Mouse (Mus musculus): ENCODE results near the gene Atg10.
A peak's percentile ranks its signal among the peaks of the same experiment; 100 is the strongest.
"Not testable (repeated sequence)": the region's sequence is repeated elsewhere in the genome, so short reads cannot be mapped to it uniquely, and the experiment has no call there.

The Atg10 gene

GRCm38 (mm10) chr13:90933256-90933655 is 290.5 kb downstream of the Atg10 start:
- DNase-seq (ENCODE audit: low spot score), result no peak

GRCm38 (mm10) chr13:90929847-90930246 is 293.9 kb downstream of the Atg10 start:
- peak; percentile 39 for DNase-seq (ENCODE audit: low spot score)

- DNase-seq (ENCODE audit: low spot score), result not testable (repeated sequence)
Measured at GRCm38 (mm10) chr13:90928266-90928665, 295.5 kb downstream of the Atg10 start.

GRCm38 (mm10) chr13:90926938-90927633 is 296.7 kb downstream of the Atg10 start:
- no peak for DNase-seq (ENCODE audit: low spot score)

GRCm38 (mm10) chr13:90926125-90926765 is 297.5 kb downstream of the Atg10 start:
- no peak for DNase-seq (ENCODE audit: low spot score)

GRCm38 (mm10) chr13:90925191-90925590 is 298.6 kb downstream of the Atg10 start:
- DNase-seq (ENCODE audit: low spot score), result no peak

GRCm38 (mm10) chr13:90924072-90924471 is 299.7 kb downstream of the Atg10 start:
- DNase-seq (ENCODE audit: low spot score), result no peak

- not testable (repeated sequence) for DNase-seq (ENCODE audit: low spot score)
Measured at GRCm38 (mm10) chr13:90923617-90924016, 300.2 kb downstream of the Atg10 start.

GRCm38 (mm10) chr13:90922751-90923612 is 300.8 kb downstream of the Atg10 start, which contains the start of gene Rps23:
TSS of gene Rps23 (plus strand) at chr13:90922958.
- DNase-seq (ENCODE audit: low spot score), result peak; percentile 93

- DNase-seq (ENCODE audit: low spot score), result no peak
Measured at GRCm38 (mm10) chr13:90914721-90915120, 309.0 kb downstream of the Atg10 start.

GRCm38 (mm10) chr13:90913675-90914192 is 310.0 kb downstream of the Atg10 start:
- DNase-seq (ENCODE audit: low spot score), result no peak

- DNase-seq (ENCODE audit: low spot score), result no peak
Measured at GRCm38 (mm10) chr13:90912760-90913674, 310.8 kb downstream of the Atg10 start.

- DNase-seq (ENCODE audit: low spot score), result no peak
Measured at GRCm38 (mm10) chr13:90907376-90907775, 316.4 kb downstream of the Atg10 start.

GRCm38 (mm10) chr13:90905176-90905575 is 318.6 kb downstream of the Atg10 start, which contains the start of gene Atp6ap1l:
TSS of gene Atp6ap1l (minus strand) at chr13:90905355.
- no peak for DNase-seq (ENCODE audit: low spot score)

GRCm38 (mm10) chr13:90896821-90897220 is 326.9 kb downstream of the Atg10 start:
- no peak for DNase-seq (ENCODE audit: low spot score)

GRCm38 (mm10) chr13:90896098-90896497 is 327.7 kb downstream of the Atg10 start:
- no peak for DNase-seq (ENCODE audit: low spot score)

GRCm38 (mm10) chr13:90894819-90895218 is 328.9 kb downstream of the Atg10 start:
- no peak for DNase-seq (ENCODE audit: low spot score)

- no peak for DNase-seq (ENCODE audit: low spot score)
Measured at GRCm38 (mm10) chr13:90890111-90890510, 333.7 kb downstream of the Atg10 start.

- peak; percentile 21 for DNase-seq (ENCODE audit: low spot score)
Measured at GRCm38 (mm10) chr13:90886568-90886983, 337.2 kb downstream of the Atg10 start.

GRCm38 (mm10) chr13:90885856-90886532 is 337.8 kb downstream of the Atg10 start:
- no peak for DNase-seq (ENCODE audit: low spot score)

Measured in spleen, adult 12 weeks (tissue).